Mouse (Mus musculus) thymus, adult 2 months (tissue): ENCODE measurements around the gene Apopt1. TPM values are rescaled to one million over a fixed set of nuclear protein-coding genes. Genes with fewer than 3 reads are reported as not detected.
A peak's percentile ranks its signal among the peaks of the same experiment; 100 is the strongest.

Source experiments
- DNase-seq: peaks from one replicate; pipeline ENCODE4 v3.0.0; 2021
- H3K27ac ChIP-seq: fragments of 200-500 bp; 2 replicates; pipeline ENCODE4 v1.5.1; 2012; ENCODE audit warnings: low read length, control low read depth; ENCODE audit not compliant: control insufficient read depth, insufficient read depth
- H3K27me3 ChIP-seq: fragments of 200-500 bp; 2 replicates; pipeline ENCODE4 v1.6.1; 2012; ENCODE audit warnings: mild to moderate bottlenecking, low read length, moderate library complexity, mixed read lengths; ENCODE audit not compliant: control insufficient read depth, insufficient read depth
- H3K36me3 ChIP-seq: fragments of 200-500 bp; 2 replicates; pipeline ENCODE4 v1.6.1; 2012; ENCODE audit warnings: mild to moderate bottlenecking, low read length, moderate library complexity; ENCODE audit not compliant: control insufficient read depth, insufficient read depth
- H3K4me1 ChIP-seq: fragments of 200-500 bp; replicated peaks from 2 replicates; pipeline ENCODE4 v1.6.1; 2012; ENCODE audit warnings: low read length; ENCODE audit not compliant: control insufficient read depth, insufficient read depth
- H3K4me3 ChIP-seq: fragments of 200-500 bp; 2 replicates; pipeline ENCODE4 v1.5.1; 2012; ENCODE audit warnings: mild to moderate bottlenecking, low read length, control low read depth, moderate library complexity; ENCODE audit not compliant: control insufficient read depth, insufficient read depth
- CTCF ChIP-seq: fragments of 200-500 bp; IDR thresholded peaks from 2 replicates; pipeline ENCODE4 v1.5.1; 2012; ENCODE audit warnings: mild to moderate bottlenecking, control low read depth, low read length, moderate library complexity, borderline replicate concordance; ENCODE audit not compliant: control insufficient read depth, poor library complexity, insufficient read depth; ENCODE audit errors: extremely low read depth
- POLR2A ChIP-seq: fragments of 200-500 bp; IDR thresholded peaks from 2 replicates; pipeline ENCODE4 v1.6.1; 2012; ENCODE audit warnings: mild to moderate bottlenecking, low read length, control low read depth, moderate library complexity; ENCODE audit not compliant: control insufficient read depth, poor library complexity, insufficient read depth; ENCODE audit errors: extremely low read depth
- WGBS: fragments of 180-500 bp; shearing (Covaris S2); methylation state at CpG from one replicate; pipeline ENCODE4 v1.1.7; 2018; 5-methylcytosine and 5-hydroxymethylcytosine counted together
- polyA plus RNA-seq: library from polyadenylated mRNA; depleted of rRNA; stranded (reverse); fragments of >200 nt; gene quantifications from 2 replicates; pipeline ENCODE4 v1.2.3, GENCODE M21; 2012

The Apopt1 gene
- polyA plus RNA-seq, 1 experiment = 32.3 TPM

DNA sequence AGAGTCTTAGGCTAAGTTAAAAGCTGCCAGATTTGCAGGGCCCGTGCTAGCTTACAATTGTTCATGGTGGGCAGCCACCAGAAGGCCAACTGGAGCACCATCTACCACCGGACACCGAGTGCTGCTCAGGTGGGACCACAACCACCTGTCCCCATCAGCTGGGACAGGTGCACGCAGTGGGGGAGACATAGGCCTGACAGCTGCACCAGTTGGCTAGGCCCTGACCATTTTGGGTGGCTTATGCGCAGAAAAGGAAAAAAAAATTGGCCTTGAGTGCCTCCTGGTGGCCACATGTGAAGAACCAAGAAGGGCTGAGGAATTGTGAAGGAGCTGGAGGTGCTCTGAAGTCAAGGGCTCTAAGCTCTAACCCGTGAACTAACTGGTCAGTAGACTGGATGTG, 16.8 kb upstream of the Apopt1 start:
- TF ChIP-seq CTCF = peak; percentile 68; the same call in 1 of the 2 replicates
- TF ChIP-seq POLR2A = no peak
- Histone ChIP-seq H3K4me3 (no peak overlapping the region), H3K27me3 (no peaks in the 10 kb centered on the region; the same call in 1 of the 2 replicates), H3K4me1 (peaks cover 49% of the 10 kb centered on the region), H3K36me3 (no peaks in the 10 kb centered on the region), H3K27ac (peak overlapping the region; percentile 29; the same call in 1 of the 2 replicates)
- DNase-seq = peak; percentile 72
- WGBS = 26% methylated on average over 6 of the region's 6 CpGs

DNA sequence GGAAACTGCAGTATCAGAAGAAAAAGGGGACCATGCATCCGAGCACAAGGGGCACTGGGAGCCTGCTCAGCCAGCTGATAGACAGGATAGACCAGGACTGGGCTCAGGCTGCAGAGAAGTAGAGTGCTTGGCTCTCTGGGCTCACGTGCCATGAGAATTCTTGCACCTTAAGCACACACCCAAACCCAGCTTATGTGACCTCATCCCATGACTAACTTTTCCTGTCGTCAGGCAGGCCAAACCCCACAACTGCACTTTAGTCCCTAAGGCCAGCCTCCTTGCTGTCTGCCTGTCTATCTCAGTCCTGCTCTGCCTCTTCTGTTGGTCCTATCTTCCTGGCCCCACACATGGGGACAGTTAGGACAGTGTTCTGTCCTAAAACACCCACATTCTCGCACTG, 15.4 kb upstream of the Apopt1 start:
- H3K4me3 ChIP-seq = no peak overlapping the region
- 84% methylated on average over 4 of the region's 4 CpGs for WGBS
- no peaks in the 10 kb centered on the region; the same call in 1 of the 2 replicates for H3K27me3 ChIP-seq
- DNase-seq = no peak
- peaks cover 35% of the 10 kb centered on the region for H3K4me1 ChIP-seq
- H3K36me3 ChIP-seq = no peaks in the 10 kb centered on the region
- H3K27ac ChIP-seq = no peak overlapping the region
- TF ChIP-seq CTCF = no peak
- TF ChIP-seq POLR2A = no peak

DNA sequence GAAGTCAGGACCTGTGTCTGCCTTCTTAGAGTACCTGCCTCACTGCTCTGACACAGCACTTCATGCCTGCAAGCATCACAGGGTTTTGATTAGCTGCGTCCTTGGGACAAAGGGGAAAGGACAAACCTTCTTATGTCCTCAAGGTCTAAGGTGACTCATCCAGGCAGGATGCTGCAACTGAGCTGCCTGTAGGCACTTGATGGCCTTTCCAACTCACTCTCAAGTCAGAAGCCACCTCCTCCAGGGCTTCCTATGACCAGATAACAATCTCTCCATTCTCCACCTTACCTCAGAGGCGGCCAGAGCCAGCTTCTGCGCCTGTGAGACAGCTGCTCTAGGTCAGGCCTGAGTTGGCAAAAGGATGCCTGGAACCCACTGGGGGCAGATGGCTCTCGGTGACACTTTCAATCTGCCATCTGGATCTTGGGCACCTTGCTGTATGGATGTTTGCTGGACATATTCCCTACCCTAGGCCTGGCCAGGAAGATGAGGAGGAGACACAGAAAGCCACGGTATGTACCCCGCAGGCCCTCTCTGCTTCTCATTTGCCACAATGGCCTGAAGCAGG, 14.6 kb upstream of the Apopt1 start:
- WGBS = 92% methylated on average over 6 of the region's 6 CpGs
- H3K4me3 ChIP-seq = no peak overlapping the region

DNA sequence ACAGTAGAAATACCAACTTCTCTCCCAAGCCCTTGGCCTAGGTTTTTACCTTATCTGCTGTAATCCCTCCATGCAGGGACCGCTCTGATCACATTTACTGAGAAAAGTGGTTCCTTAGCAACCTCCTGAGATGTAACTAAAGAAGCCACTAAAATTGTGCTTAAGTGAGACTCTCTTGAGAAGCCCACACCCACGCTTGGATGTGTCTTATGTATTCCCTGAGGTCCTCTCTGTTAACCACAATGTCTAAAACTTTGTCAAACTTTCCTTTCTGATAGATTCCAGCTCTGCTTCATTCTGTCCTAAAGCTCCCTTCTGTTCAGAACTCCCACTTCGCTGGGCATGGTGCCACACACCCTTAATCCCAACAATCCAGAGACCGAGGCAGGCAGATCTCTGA, 13.5 kb upstream of the Apopt1 start:
- WGBS = 92% methylated on average over 4 of the region's 4 CpGs
- no peaks in the 10 kb centered on the region; the same call in 1 of the 2 replicates for H3K27me3 ChIP-seq
- no peak for TF ChIP-seq POLR2A
- TF ChIP-seq CTCF = no peak

More for the DNA sequence above, 14.6 kb upstream of the Apopt1 start:
- no peaks in the 10 kb centered on the region for H3K36me3 ChIP-seq
- H3K27ac ChIP-seq = no peak overlapping the region
- H3K4me1 ChIP-seq = peaks cover 28% of the 10 kb centered on the region
- no peak for DNase-seq
- H3K27me3 ChIP-seq = no peaks in the 10 kb centered on the region; the same call in 1 of the 2 replicates
- no peak for TF ChIP-seq POLR2A

DNA sequence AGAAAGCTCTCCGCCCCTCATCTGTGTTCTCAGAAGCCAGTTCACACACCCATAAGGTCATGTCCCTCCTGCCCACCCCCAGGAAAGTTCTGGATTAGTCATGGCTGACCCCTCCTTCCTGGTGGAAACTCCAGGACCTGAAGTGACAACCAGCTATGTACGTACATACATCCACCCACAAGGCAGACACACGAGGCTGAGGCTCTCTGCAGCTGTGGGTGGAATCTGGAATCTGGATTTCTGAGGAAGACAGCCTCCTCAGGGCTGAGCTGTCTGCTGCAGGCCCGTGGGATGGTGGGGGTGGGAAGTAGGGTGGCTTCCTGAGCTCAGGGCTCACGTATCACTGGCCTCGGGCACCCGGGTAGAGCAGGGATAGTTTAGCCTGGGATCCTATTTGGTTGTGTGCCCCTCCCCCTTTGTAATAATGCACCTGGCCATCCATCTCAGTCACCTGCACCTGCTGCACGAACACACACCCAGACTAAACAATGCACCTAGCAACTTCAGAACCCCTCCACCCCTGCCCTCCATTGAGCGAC, 12.1 kb upstream of the Apopt1 start:
- H3K4me1 ChIP-seq = peaks cover 3% of the 10 kb centered on the region
- WGBS = 84% methylated on average over 9 of the region's 9 CpGs
- H3K36me3 ChIP-seq = no peaks in the 10 kb centered on the region
- no peak overlapping the region for H3K4me3 ChIP-seq
- no peak for DNase-seq
- TF ChIP-seq CTCF (no peak), POLR2A (no peak)
- no peak overlapping the region for H3K27ac ChIP-seq
- no peaks in the 10 kb centered on the region; the same call in 1 of the 2 replicates for H3K27me3 ChIP-seq

More for the DNA sequence above, 13.5 kb upstream of the Apopt1 start:
- Histone ChIP-seq H3K4me3 (no peak overlapping the region), H3K36me3 (no peaks in the 10 kb centered on the region), H3K4me1 (peaks cover 17% of the 10 kb centered on the region), H3K27ac (no peak overlapping the region)
- no peak for DNase-seq

DNA sequence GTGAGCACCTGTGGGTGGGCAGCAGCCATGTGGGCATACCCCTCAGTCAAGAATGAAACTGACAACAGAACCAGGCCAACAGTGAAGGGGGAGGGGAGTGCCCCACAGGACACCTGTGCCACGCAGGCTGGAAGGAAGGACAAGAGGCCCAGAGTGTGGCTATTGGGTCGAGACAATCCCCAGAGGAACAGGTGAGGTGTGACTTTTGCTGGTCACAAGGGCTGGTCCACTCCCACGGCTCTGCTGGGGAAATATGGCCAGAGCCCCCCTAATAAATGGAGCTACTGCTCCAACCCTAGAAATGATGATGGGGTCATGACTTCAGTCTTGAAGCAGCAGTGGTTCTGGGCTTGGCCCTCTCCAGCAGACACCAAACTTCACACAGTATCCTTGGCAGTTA, 9.8 kb upstream of the Apopt1 start:
- 66% methylated on average over 3 of the region's 3 CpGs for WGBS
- no peaks in the 10 kb centered on the region for H3K36me3 ChIP-seq
- H3K27me3 ChIP-seq = no peaks in the 10 kb centered on the region
- no peak for TF ChIP-seq CTCF
- TF ChIP-seq POLR2A = no peak
- no peaks in the 10 kb centered on the region for H3K4me1 ChIP-seq
- no peak for DNase-seq
- H3K27ac ChIP-seq = no peak overlapping the region
- H3K4me3 ChIP-seq = no peak overlapping the region
